Mouse (Mus musculus) E14TG2a.4 (cell line): ENCODE data around the gene Sema5a.

Source experiments
- CTCF ChIP-seq: conservative IDR thresholded peaks from 2 replicates; pipeline ENCODE4 v1.5.1; 2014; ENCODE audit warnings: low read length
- NANOG ChIP-seq: IDR thresholded peaks from 2 replicates; pipeline ENCODE4 v1.6.1; 2014; ENCODE audit warnings: borderline replicate concordance, low read length, mixed read lengths
- POU5F1 ChIP-seq: IDR thresholded peaks from 2 replicates; pipeline ENCODE4 v1.6.1; 2014; ENCODE audit warnings: low read length, borderline replicate concordance

DNA sequence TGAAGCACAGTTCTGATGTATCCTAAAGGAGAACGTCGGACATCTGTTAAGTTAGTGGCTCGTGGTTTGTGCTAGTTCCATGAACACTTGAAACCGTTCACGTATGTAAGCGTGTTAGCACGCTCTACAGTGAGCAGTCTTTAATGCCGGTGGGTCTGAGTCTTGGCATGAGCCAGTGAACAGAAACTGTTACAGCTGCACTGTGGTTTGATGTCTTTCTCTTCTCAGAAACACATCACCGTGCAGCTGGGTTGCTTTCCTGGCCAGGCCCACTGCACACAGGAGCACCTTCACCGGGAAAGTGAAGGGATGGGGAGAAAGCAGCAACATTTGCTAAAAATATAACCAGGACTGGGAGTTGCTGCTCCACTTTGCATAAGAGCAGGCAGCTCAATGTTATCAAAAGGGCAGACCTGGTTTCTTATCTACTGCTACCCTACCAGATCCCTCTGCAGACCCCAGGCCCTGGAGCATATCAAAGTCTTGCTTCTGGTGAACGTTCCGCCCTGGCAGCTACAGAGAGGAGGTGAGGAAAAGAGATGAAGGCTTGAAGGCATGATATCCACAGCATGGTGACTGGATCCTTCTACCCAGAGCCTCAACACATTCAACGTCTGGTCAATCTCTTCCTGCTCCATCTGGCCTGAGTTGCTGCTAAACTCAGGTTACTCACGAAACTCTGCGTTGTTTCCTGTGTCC lies 21.7 kb downstream of the Sema5a start:
- TF ChIP-seq POU5F1, result no peak
- no peak for TF ChIP-seq CTCF
- TF ChIP-seq NANOG, result no peak
